Mouse (Mus musculus) lung, postnatal 4 days (tissue): Measurements from ENCODE around the gene Ankrd13b.
"Not testable (repeated sequence)": the region's sequence is repeated elsewhere in the genome, so short reads cannot be mapped to it uniquely, and the experiment has no call there.

ENCODE experiments used
- DNase-seq, 2 experiments: peaks; one replicate each; pipeline ENCODE4 v3.0.0; 2021

Ankrd13b gene

GRCm38 (mm10) chr11:77489591-77490235, at the start of gene Ankrd13b:
Gene Ankrd13b, minus strand, starts transcription at chr11:77489678.
- DNase-seq, result peak; percentile 77 to 81

- no peak for DNase-seq
These were observed 42.8 kb upstream of the Ankrd13b start for GRCm38 (mm10) chr11:77532202-77532846.

- DNase-seq, result no peak
These were observed 41.4 kb upstream of the Ankrd13b start for GRCm38 (mm10) chr11:77530862-77531261.

- DNase-seq, result no peak
These were observed 40.2 kb upstream of the Ankrd13b start for GRCm38 (mm10) chr11:77529644-77530043.

- DNase-seq, result not testable (repeated sequence)
These were observed 38.9 kb upstream of the Ankrd13b start for GRCm38 (mm10) chr11:77528420-77528819.

GRCm38 (mm10) chr11:77525804-77526486, 36.5 kb upstream of the Ankrd13b start:
- no peak for DNase-seq

GRCm38 (mm10) chr11:77520601-77521529, 31.4 kb upstream of the Ankrd13b start:
- DNase-seq, result peak; percentile 31 to 57

GRCm38 (mm10) chr11:77519043-77519442, 29.6 kb upstream of the Ankrd13b start, which contains the start of gene Gm10392:
Gene Gm10392, minus strand, starts transcription at chr11:77519198.
- peak; percentile 67 to 69 for DNase-seq

- DNase-seq, result no peak
These were observed 28.7 kb upstream of the Ankrd13b start for GRCm38 (mm10) chr11:77518051-77518798.

- DNase-seq, result no peak
These were observed 27.3 kb upstream of the Ankrd13b start for GRCm38 (mm10) chr11:77516553-77517425.

GRCm38 (mm10) chr11:77515637-77516552, 26.4 kb upstream of the Ankrd13b start, which contains the start of gene Trp53i13:
Gene Trp53i13, minus strand, starts transcription at chr11:77515980.
- peak in 1 of 2 experiments; percentile 40 for DNase-seq

GRCm38 (mm10) chr11:77514832-77515636, 25.6 kb upstream of the Ankrd13b start, which contains the start of gene Abhd15:
Gene Abhd15, plus strand, starts transcription at chr11:77515121.
- DNase-seq, result peak; percentile 87 to 94

GRCm38 (mm10) chr11:77514281-77514831, 24.9 kb upstream of the Ankrd13b start:
- DNase-seq, result no peak

GRCm38 (mm10) chr11:77513811-77514170, 24.3 kb upstream of the Ankrd13b start:
- peak in 1 of 2 experiments; percentile 38 for DNase-seq

GRCm38 (mm10) chr11:77512891-77513810, 23.7 kb upstream of the Ankrd13b start:
- DNase-seq, result peak; percentile 92 to 95

GRCm38 (mm10) chr11:77511336-77511735, 21.9 kb upstream of the Ankrd13b start:
- no peak for DNase-seq
